Mouse (Mus musculus) embryonic facial prominence, embryonic 15.5 days (tissue): Measurements from ENCODE around the gene Lamb1. TPM values are rescaled to one million over a fixed set of nuclear protein-coding genes. Genes with fewer than 3 reads are reported as not detected.

Source experiments
- polyA plus RNA-seq: library from polyadenylated mRNA; unstranded; fragments of >200 nt; fragmentation: Nextera tagmentation; extraction: Ambion mirVana; gene quantifications from 2 replicates; pipeline ENCODE4 v1.2.1, GENCODE M21; 2015

The Lamb1 gene
- polyA plus RNA-seq, 1 experiment from 2014 or later, result 68.5 TPM

Other genes with a start within 250 kb of the Lamb1 start
- 1.1 and 1.2 TPM in 2 replicates for gene Fam110c, start 191.4 kb upstream of the Lamb1 start, polyA plus RNA-seq
- gene Gm6993, start 24.5 kb upstream of the Lamb1 start, polyA plus RNA-seq, result not detected in 2 replicates
- 112 TPM in 2 replicates for gene Dld, start 86.2 kb downstream of the Lamb1 start, polyA plus RNA-seq
- gene Slc26a3, start 125.6 kb downstream of the Lamb1 start, polyA plus RNA-seq, result 0.12 and 0.13 TPM in 2 replicates
- gene Cbll1, start 234.4 kb downstream of the Lamb1 start, polyA plus RNA-seq, result 10.5 and 14.9 TPM in 2 replicates